Mouse (Mus musculus) naive thymus-derived CD4-positive, alpha-beta T cell, adult 2 months (primary cell): ENCODE results near the gene Grin3b.

Experiments used
- DNase-seq: peaks from one replicate; pipeline ENCODE4 v3.0.0-alpha.2; 2011; ENCODE audit warnings: low read depth

Gene Grin3b

DNA sequence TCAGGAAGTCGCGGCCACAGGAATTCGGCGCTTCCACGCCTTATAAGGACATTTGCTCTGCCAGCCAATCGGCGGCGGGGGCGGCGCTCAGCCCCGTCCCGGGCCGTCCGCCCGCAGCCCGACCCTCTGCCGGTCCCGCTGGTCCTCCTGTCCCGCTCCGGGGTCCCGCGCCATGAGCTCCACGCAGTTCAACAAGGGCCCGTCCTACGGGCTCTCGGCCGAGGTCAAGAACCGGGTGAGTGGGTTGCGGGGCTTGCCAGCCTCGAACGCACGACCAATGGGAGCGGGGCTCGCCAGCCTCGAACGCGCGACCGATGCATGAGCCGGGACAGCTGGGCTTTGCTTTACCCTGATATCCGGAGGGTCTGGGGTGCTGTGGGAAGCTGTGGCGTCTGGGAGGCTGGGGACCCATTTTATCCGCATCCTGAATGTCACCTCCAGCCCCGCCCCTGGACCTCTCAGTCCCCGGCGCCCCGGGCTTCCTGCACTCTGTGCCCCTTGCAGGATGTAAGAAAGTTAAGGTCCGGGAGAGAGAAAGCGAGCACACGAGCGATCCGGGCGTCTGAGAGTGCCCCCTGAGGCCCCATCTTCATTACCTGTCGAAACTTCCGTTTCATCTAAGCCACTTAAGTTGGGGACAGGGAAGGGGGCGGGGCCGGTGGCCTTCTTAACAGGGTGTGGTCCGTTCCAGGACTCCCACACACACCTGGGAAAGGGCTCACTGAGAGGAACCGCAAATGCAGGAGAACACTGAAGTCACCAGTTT lies 18.2 kb downstream of the Grin3b start, which contains the start of gene Cnn2:
Cnn2 (plus strand) TSS at position 79 of the 766 bp plus-strand sequence.
- DNase-seq = peak; percentile 63

GRCm38 (mm10) chr10:79989272-79989786 lies 18.8 kb downstream of the Grin3b start:
- no peak for DNase-seq

DNA sequence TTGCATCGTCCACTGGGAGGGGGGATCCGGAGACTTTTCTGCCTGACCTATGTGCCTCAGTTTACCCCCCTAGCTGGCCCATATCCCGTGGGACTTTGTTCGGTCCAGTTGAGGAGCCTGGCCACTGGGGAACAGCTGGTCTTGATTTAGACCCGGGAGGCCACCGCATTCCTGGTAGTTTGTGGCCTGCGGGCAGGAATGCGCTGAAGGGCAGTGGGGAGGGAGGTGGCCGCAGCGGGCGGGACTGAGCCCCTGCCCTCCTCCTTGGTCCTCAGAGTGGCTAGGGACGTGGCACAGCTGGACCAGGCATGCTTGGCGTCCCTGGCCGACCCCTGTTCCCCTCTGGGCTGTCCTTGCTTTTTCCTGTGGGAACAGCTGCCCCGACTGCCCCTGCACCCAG lies 19.4 kb downstream of the Grin3b start:
- DNase-seq = no peak

DNA sequence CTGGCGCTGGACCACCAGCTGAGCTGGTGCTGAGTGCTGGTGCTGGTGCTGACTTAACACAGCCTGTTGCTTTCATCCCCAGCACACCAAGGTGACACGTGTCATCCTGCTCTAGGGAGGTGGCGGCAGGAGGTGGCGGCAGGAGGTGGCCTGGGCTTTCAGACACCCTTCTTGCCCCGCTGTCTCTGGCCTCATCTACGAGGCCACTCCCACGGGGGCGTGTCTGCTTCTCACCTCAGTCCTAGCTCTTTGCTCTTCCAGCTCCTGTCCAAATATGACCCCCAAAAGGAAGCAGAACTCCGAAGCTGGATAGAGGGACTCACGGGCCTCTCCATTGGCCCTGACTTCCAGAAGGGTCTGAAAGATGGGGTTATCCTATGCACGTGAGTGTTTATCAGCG lies 20.6 kb downstream of the Grin3b start:
- DNase-seq = peak; percentile 29

DNA sequence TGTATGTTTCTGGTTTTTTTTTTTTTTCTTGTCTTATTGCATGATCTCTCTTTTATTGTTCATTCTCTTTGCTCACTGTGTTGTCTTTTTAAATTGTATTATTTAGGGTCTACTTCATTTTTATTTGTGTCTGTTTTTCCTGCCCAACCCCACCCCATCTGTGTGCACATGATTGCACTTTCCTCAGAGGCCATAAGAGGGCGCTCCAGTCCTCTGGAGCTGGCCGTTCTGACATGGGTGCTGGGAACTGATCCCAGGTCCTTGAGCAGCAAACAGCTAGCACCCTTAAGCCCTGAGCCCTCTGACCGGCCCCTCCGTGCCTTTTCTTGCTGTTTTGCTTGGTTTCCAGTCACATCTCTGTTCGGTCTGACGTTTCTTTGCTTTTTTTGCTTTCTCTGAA lies 21.0 kb downstream of the Grin3b start:
- DNase-seq = peak; percentile 48

DNA sequence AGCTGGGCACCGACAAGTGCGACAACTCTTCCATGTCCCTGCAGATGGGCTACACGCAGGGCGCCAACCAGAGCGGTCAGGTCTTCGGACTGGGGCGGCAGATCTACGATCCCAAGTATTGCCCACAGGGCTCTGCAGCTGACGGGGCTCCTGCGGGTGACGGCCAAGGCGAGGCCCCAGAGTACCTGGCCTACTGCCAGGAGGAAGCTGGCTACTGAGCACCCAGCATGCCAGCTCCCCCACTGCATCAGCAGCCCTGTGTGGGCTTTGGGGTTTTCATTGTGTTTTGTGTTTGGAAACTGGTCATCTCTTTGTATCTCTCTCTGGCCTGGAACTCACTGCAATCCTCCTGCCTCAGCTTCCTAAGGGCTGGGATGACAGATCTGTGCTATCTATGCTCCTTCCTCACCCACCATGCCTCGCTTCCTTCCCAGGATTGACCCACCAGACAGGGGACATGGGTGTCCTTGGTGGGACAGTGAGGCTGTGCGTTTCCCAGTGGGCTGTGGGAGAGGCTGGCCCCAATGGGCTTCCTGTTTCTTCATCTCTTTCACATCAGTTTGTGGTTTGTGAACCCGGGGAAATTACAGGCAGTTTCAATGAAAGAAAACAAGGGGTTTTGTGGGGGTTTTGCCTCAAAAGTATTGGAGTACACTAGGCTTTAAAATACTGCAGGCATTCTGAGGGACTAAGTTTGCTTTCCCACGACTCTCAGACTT lies 24.0 kb downstream of the Grin3b start:
- peak; percentile 73 for DNase-seq

DNA sequence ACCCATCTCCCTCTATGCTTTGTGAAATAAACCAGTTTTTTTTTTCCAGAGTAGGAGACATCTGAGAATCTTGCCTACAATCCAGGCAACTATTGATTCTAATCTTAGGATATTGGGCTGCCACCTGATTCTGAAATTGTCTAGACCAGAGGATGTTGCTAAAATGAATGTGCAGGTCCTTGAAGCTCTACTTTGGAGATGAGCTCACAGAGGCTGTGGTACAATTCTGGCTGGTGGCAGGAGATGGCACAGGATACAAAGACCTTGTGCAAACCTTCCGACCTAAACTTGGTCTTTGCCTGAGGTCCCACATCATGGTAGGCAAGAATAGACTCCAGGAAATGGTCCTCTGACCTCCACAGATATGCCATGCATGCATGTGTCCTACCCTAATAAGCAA lies 25.1 kb downstream of the Grin3b start:
- peak; percentile 51 for DNase-seq

DNA sequence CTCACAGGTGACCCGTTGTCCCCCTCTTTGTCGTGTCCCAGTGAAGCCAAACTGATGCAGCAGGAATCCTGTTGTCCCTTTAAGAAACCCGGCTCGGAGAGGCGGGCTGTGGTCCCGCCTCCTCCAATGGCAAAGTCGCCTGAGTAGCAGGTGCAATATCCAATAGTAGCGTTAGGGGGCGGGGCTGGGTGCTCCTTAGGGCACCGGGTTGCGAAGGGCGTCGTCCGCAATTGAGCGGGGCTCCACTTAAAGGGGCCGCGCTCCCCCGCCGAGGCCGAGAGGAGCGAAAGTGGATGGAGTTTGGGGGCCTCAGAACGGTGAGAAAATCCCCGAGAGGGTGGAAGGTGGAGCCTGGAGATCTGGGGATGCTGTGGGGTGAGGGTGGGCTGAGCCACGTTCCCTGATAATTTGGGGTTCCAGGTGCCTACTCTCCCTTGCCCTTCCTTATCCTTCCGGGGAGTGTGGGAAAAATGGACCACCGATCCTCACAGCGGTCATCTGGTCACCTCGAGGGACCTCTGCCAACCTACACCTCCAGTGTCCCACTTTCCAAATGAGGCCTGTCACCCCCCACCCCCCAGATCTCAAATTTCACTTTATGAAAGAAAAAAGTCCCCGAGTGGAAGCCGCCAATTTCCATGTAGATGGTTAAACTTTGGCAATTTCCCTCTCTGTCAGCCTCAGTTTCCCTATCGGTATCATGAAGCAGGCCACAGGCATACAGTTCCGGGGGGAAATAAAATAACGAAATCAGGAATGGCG lies 25.9 kb downstream of the Grin3b start, which contains the start of gene Abca7:
Abca7 (plus strand) TSS at position 223 of the 762 bp plus-strand sequence.
- peak; percentile 96 for DNase-seq

- peak; percentile 64 for DNase-seq
Measured at GRCm38 (mm10) chr10:79997034-79997760, 26.7 kb downstream of the Grin3b start.

DNA sequence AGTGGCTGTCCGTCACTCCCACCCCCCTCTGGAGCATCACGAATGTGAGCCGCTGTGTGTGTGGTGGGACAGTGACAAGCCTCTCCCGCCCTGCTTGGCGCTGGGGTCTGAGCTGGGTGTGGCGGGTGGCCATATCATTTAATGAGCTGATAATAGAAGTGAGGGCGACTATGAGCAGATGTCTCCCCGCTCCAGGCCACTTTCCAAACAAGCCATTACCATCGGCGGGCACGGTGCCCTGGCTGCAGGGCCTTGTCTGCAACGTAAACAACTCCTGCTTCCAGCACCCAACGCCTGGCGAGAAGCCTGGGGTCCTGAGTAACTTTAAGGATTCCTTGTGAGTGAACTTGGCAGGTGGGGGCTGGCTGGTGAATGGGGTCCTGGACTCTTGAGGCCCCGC lies 27.3 kb downstream of the Grin3b start:
- no peak for DNase-seq

- no peak for DNase-seq
Measured at GRCm38 (mm10) chr10:80001945-80002344, 31.4 kb downstream of the Grin3b start.

DNA sequence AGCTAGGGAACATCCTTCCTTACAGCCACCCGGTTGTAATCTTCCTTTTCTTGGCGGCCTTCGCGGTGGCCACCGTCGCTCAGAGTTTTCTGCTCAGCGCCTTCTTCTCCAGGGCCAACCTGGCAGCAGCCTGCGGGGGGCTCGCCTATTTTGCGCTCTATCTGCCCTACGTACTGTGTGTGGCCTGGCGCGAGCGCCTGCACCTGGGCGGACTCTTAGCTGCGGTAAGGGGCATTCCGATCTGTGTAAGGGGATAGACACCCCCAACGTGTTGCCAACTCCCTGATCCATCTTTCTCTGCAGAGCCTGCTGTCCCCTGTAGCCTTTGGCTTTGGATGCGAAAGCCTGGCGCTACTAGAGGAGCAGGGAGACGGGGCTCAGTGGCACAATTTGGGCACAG lies 32.3 kb downstream of the Grin3b start:
- no peak for DNase-seq

- DNase-seq = no peak
Measured at GRCm38 (mm10) chr10:80003374-80004232, 33.1 kb downstream of the Grin3b start.

- DNase-seq = no peak
Measured at GRCm38 (mm10) chr10:80004233-80004705, 33.8 kb downstream of the Grin3b start.

- no peak for DNase-seq
Measured at GRCm38 (mm10) chr10:80011740-80012139, 41.2 kb downstream of the Grin3b start.

DNA sequence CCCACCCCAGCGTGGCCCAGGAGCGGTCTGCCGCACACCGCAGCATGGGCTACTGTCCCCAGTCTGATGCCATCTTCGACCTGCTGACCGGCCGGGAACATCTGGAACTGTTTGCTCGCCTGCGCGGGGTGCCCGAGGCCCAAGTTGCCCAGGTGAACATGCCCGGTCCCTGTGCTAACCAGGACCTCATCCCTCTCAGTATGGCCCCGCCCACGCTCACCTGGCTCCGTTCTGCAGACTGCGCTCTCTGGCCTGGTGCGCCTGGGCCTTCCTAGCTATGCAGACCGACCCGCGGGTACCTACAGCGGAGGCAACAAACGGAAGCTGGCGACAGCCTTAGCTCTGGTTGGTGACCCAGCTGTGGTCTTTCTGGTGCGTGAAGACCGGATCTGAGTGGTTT lies 43.1 kb downstream of the Grin3b start:
- DNase-seq = no peak

- peak; percentile 39 for DNase-seq
Measured at GRCm38 (mm10) chr10:80014484-80015290, 44.2 kb downstream of the Grin3b start.

DNA sequence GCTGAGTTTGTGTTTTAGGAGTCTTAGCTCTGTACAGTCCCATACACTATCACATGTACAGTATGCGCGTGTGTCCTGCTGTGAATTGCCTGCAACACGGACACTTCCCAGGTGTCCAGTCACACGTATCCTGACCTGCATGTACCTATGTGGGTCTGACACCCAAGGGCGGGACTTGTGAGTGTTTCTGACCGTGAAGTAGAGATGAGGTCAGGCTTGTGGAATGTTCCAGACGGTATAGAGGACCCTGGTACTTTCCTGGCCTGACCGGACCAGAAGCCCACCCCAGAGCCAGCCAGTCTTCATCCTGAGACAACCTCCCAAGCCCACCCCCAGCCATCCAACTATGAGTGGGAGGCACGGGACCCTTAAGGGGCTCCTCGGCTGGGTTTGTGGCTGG lies 45.1 kb downstream of the Grin3b start:
- DNase-seq = peak; percentile 15

GRCm38 (mm10) chr10:80016511-80016910 lies 46.0 kb downstream of the Grin3b start, which contains the start of gene Arhgap45:
TSS of gene Arhgap45 (plus strand) at chr10:80016653.
- peak; percentile 92 for DNase-seq

GRCm38 (mm10) chr10:80016931-80017330 lies 46.4 kb downstream of the Grin3b start:
- peak; percentile 66 for DNase-seq
